In genomic region chr2:60382858-60383669, GRCm38 (mm10) we compare ENCODE assay signal across 8 mouse cellular contexts. TPM values are rescaled to one million over a fixed set of nuclear protein-coding genes. Genes with fewer than 3 reads are reported as not detected.
DNase-seq lines count a peak whose midpoint lies in the region; ATAC-seq and TF ChIP-seq lines count a peak whose summit lies in the region.

TSS of gene Ly75 (minus strand) at chr2:60383303.

- peaks cover 33% of the 10 kb centered on the region for H3K4me1 ChIP-seq in G1E (ENCODE audit: insufficient read depth, low read depth, low read length)
- peaks cover 8% of the 10 kb centered on the region for H3K4me1 ChIP-seq in forebrain, embryonic 16.5 days (replicated peaks; ENCODE audit: control insufficient read depth, insufficient read depth, low read length)
- H3K4me1 ChIP-seq in lung, postnatal 0 days (ENCODE audit: insufficient read depth, low read depth, low read length) = no peaks in the 10 kb centered on the region

- no peaks in the 10 kb centered on the region for H3K36me3 ChIP-seq in G1E (replicated peaks)
- no peaks in the 10 kb centered on the region for H3K36me3 ChIP-seq in forebrain, embryonic 16.5 days (ENCODE audit: control insufficient read depth, insufficient read depth)
- no peaks in the 10 kb centered on the region for H3K36me3 ChIP-seq in lung, postnatal 0 days (ENCODE audit: insufficient read depth, low read length)

- H3K4me3 ChIP-seq in G1E (ENCODE audit: low read depth, low read length) = peak within 1 kb of the TSS; percentile 75
- H3K4me3 ChIP-seq in forebrain, embryonic 16.5 days (replicated peaks; ENCODE audit: low read length) = peak within 1 kb of the TSS; percentile 63
- H3K4me3 ChIP-seq in lung, postnatal 0 days (ENCODE audit: low read depth, low read length) = peak within 1 kb of the TSS; percentile 37

- no peak for TF ChIP-seq EP300 in lung, postnatal 0 days (IDR thresholded peaks at IDR 0.05)

- TF ChIP-seq CTCF in G1E (IDR thresholded peaks at IDR 0.05; ENCODE audit: low read depth, low read length) = no peak
- no peak for TF ChIP-seq CTCF in lung, postnatal 0 days (IDR thresholded peaks at IDR 0.05)

- H3K27ac ChIP-seq in forebrain, embryonic 16.5 days (ENCODE audit: low read length) = no peak within 1 kb of the TSS
- no peak within 1 kb of the TSS for H3K27ac ChIP-seq in lung, postnatal 0 days (ENCODE audit: low read length)

- peak within 1 kb of the TSS; percentile 95 for H3K4me2 ChIP-seq in forebrain, embryonic 16.5 days (ENCODE audit: low read length)
- peak within 1 kb of the TSS; percentile 63 for H3K4me2 ChIP-seq in lung, postnatal 0 days (replicated peaks; ENCODE audit: low read depth, low read length)

- WGBS in forebrain, embryonic 16.5 days = 1% methylated on average over 46 of the region's 46 CpGs
- 2% methylated on average over 46 of the region's 46 CpGs for WGBS in lung, postnatal 0 days

- H3K9me3 ChIP-seq in G1E (replicated peaks) = no peaks in the 10 kb centered on the region
- no peaks in the 10 kb centered on the region for H3K9me3 ChIP-seq in forebrain, embryonic 16.5 days (ENCODE audit: control insufficient read depth, low read length)
- H3K9me3 ChIP-seq in lung, postnatal 0 days (ENCODE audit: low read length) = no peaks in the 10 kb centered on the region

- peak; percentile 94 for DNase-seq in G1E (ENCODE audit: low spot score)
- peak; percentile 47 for DNase-seq in cerebellum, adult 11-12 months
- peak; percentile 86 for DNase-seq in heart, postnatal 4 days
- peak; percentile 30 for DNase-seq in layer of hippocampus, adult 9-11 months
- peak; percentile 87 for DNase-seq in lung, postnatal 0 days (ENCODE audit: low spot score)
- DNase-seq in ovary, postnatal 14 days (ENCODE audit: low spot score) = peak; percentile 72
- DNase-seq in thymus, postnatal 14 days = peak; percentile 95

- ATAC-seq in G1E (ENCODE audit: extremely low read depth, insufficient number of reproducible peaks, low FRiP score, poor library complexity, severe bottlenecking) = peak; percentile 91
- ATAC-seq in forebrain, embryonic 16.5 days = peak; percentile 99
- peak; percentile 98 for ATAC-seq in lung, postnatal 0 days

- peak within 1 kb of the TSS; percentile 70 for H3K9ac ChIP-seq in forebrain, embryonic 16.5 days (replicated peaks; ENCODE audit: low read depth, low read length)
- peak within 1 kb of the TSS; percentile 21; the same call in 1 of the 2 replicates for H3K9ac ChIP-seq in lung, postnatal 0 days (replicated peaks; ENCODE audit: low read depth)

- H3K27me3 ChIP-seq in G1E (ENCODE audit: insufficient read depth, low read length) = peaks cover 4% of the 10 kb centered on the region; the same call in 1 of the 2 replicates
- H3K27me3 ChIP-seq in forebrain, embryonic 16.5 days (replicated peaks; ENCODE audit: control insufficient read depth, insufficient read depth, low read length) = peaks cover 2% of the 10 kb centered on the region; the same call in 1 of the 2 replicates
- no peaks in the 10 kb centered on the region for H3K27me3 ChIP-seq in lung, postnatal 0 days (replicated peaks; ENCODE audit: insufficient read depth, low read length)

RNA-seq across cellular contexts. Expression of gene Ly75, which starts in this region (rescaled TPM):
- 16.0 and 16.3 TPM in 2 replicates for total RNA-seq in G1E (2014; fragmentation: Nextera tagmentation)
- total RNA-seq in G1E (2017) = 11.8 and 12.5 TPM in 2 replicates
- polyA plus RNA-seq in G1E (2012) = 0.15 and 0.19 TPM in 2 replicates
- 1.2 and 1.5 TPM in 2 replicates for polyA plus RNA-seq in forebrain, embryonic 16.5 days (2015; fragmentation: Nextera tagmentation; extraction: Ambion mirVana)
- 1 to 10 TPM; 2.7 to 2.8 TPM for total RNA-seq in heart, postnatal 4 days (2021)
- 1.7 and 2.2 TPM in 2 replicates for polyA plus RNA-seq in lung, postnatal 0 days (2015; fragmentation: Nextera tagmentation; extraction: Ambion mirVana)

Comparison
In these comparisons a context has a peak if more than half of its experiments do, and no peak if none do; other contexts are left out.
1. DNase-seq: peak in every context shown above with its lines; median percentile 95 in thymus, postnatal 14 days; 94 in G1E; 87 in lung, postnatal 0 days; 86 in heart, postnatal 4 days; 72 in ovary, postnatal 14 days; 47 in cerebellum, adult 11-12 months; 30 in layer of hippocampus, adult 9-11 months.